Mouse (Mus musculus) neural tube, embryonic 14.5 days (tissue): ENCODE results near the gene Inafm1. TPM values are rescaled to one million over a fixed set of nuclear protein-coding genes. Genes with fewer than 3 reads are reported as not detected.

Source experiments
- ATAC-seq: fragments of 200-750 bp; cut with Nextera tagmentation; 2 replicates; pipeline ENCODE4 v1.8.0; 2017; ENCODE audit warnings: low read depth, mild to moderate bottlenecking, moderate TSS enrichment, moderate library complexity
- H3K27ac ChIP-seq: fragments of 300-500 bp; sonication (generic); 2 replicates; pipeline ENCODE4 v1.5.1; 2014; ENCODE audit warnings: low read depth, mild to moderate bottlenecking, control low read depth, low read length, moderate library complexity, mixed read lengths
- H3K27me3 ChIP-seq: fragments of 300-500 bp; sonication (generic); 2 replicates; pipeline ENCODE4 v1.6.1; 2014; ENCODE audit warnings: low read length; ENCODE audit not compliant: control insufficient read depth, insufficient read depth
- H3K36me3 ChIP-seq: fragments of 300-500 bp; sonication (generic); 2 replicates; pipeline ENCODE4 v1.6.1; 2014; ENCODE audit warnings: low read length, mixed read lengths; ENCODE audit not compliant: control insufficient read depth, insufficient read depth
- H3K4me1 ChIP-seq: fragments of 300-500 bp; sonication (generic); 2 replicates; pipeline ENCODE4 v1.6.1; 2014; ENCODE audit warnings: low read length; ENCODE audit not compliant: control insufficient read depth, insufficient read depth
- H3K4me2 ChIP-seq: fragments of 300-500 bp; sonication (generic); 2 replicates; pipeline ENCODE4 v1.6.1; 2014; ENCODE audit warnings: mild to moderate bottlenecking, low read depth, low read length, control low read depth
- H3K4me3 ChIP-seq: fragments of 300-500 bp; sonication (generic); 2 replicates; pipeline ENCODE4 v1.5.1; 2014; ENCODE audit warnings: low read depth, low read length, control low read depth, mixed read lengths
- H3K9ac ChIP-seq: fragments of 300-500 bp; sonication (generic); replicated peaks from 2 replicates; pipeline ENCODE4 v1.6.1; 2014; ENCODE audit warnings: low read depth, mild to moderate bottlenecking, control low read depth, low read length, mixed read lengths
- H3K9me3 ChIP-seq: fragments of 300-500 bp; sonication (generic); 2 replicates; pipeline ENCODE4 v1.6.1; 2016; ENCODE audit warnings: low read length; ENCODE audit not compliant: control insufficient read depth
- WGBS: fragments of 180-500 bp; shearing (Covaris S2); extraction: QIAGEN DNeasy Blood & Tissue Kit; methylation state at CpG from one replicate; pipeline ENCODE4 v1.1.7; 2014; 5-methylcytosine and 5-hydroxymethylcytosine counted together
- polyA plus RNA-seq: library from polyadenylated mRNA; unstranded; fragments of >200 nt; fragmentation: Nextera tagmentation; extraction: Ambion mirVana; gene quantifications from 2 replicates; pipeline ENCODE4 v1.2.1, GENCODE M21; 2014

The Inafm1 gene
- polyA plus RNA-seq = 45.1 and 58.6 TPM in 2 replicates

DNA sequence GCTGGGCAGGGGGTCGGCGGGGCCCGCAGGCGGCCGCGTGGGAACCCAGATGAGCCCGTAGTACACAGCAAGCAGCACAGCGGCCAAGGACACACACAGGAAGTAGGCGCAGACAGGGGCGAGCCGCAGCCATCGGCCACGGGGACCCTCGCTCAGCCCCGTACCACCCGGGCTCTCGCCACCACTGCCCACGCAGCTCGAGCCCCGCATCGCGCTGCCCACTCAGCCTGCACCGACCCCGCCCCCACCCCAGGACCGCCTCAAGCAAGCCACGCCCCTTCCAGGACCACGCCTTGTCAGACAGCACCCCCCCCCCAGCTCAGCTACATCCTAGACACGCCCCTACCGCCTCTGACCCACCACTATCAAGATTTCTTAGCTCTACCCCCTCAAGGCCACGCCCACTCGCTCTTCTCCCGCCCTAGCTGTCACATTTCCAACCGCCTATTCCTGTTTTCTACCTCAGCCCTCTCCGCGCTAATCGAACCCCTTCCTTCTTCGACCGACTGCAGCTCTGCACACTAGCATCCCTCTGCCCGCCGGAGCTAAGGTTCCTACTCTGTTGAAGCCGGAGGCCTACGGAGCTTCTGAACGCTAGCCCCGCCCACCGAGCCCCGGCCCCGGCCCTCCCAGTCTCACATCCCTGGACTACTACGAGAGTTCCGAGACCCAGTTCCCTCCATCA, at the start of gene Inafm1:
Gene Inafm1, minus strand, starts transcription at position 537 of the 685 bp plus-strand sequence.
- ATAC-seq = peak; percentile 81
- Histone ChIP-seq H3K27me3 (no peaks in the 10 kb centered on the region), H3K9ac (peak within 1 kb of the TSS; percentile 88), H3K4me3 (peak within 1 kb of the TSS; percentile 76), H3K27ac (peak within 1 kb of the TSS; percentile 94), H3K4me1 (peaks cover 20% of the 10 kb centered on the region), H3K4me2 (peak within 1 kb of the TSS; percentile 77), H3K36me3 (peaks cover 23% of the 10 kb centered on the region), H3K9me3 (no peaks in the 10 kb centered on the region)
- WGBS = 2% methylated on average over 35 of the region's 49 CpGs

DNA sequence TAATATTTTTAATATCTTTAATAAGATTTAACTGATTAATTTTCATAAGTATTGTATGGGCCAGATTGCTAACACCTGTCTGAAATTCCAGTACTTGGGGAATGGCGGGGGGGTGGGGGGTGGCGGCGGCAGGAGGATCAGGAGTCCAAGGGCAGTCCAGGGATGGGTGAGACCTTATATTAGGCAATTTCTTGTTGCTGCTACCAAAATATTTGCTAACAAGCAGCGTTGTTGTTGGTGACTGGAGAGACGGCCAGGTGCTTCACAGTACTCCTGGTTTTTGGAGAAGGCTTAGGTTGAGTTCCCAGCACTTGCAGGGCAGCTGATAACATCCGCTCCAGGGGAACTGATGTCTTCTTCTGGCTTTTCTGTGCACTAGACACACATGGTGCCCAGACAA, 47.1 kb upstream of the Inafm1 start:
- WGBS = 94% methylated on average over 6 of the region's 6 CpGs
- Histone ChIP-seq H3K36me3 (no peaks in the 10 kb centered on the region), H3K4me2 (no peak overlapping the region), H3K9ac (no peak overlapping the region), H3K27me3 (no peaks in the 10 kb centered on the region), H3K4me3 (no peak overlapping the region), H3K27ac (no peak overlapping the region), H3K4me1 (no peaks in the 10 kb centered on the region), H3K9me3 (no peaks in the 10 kb centered on the region)
- ATAC-seq = no peak

DNA sequence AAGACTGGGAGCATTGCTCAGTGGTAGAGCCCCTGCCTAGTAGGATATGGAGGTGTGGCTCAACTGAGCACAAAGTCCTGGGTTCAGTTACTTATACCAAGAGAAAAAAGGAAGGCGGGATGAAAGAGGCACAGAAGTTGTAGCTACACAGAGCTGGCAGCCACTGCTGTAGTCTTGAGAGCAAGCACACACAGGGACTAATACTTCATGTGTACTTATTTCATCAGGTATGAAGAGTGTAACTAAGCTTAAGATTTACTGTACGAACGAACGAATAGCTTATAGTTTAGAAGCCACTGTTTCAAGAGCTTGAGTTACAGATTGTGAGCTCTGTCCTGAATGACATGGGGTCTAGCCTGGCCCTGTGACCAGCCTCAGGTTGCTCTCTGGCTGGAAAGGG, 45.8 kb upstream of the Inafm1 start:
- 92% methylated on average over 4 of the region's 4 CpGs for WGBS
- Histone ChIP-seq H3K9me3 (no peaks in the 10 kb centered on the region), H3K27ac (no peak overlapping the region), H3K36me3 (no peaks in the 10 kb centered on the region), H3K4me3 (no peak overlapping the region), H3K27me3 (no peaks in the 10 kb centered on the region), H3K4me2 (no peak overlapping the region), H3K9ac (no peak overlapping the region), H3K4me1 (no peaks in the 10 kb centered on the region; the same call in 1 of the 2 replicates)
- ATAC-seq = no peak

DNA sequence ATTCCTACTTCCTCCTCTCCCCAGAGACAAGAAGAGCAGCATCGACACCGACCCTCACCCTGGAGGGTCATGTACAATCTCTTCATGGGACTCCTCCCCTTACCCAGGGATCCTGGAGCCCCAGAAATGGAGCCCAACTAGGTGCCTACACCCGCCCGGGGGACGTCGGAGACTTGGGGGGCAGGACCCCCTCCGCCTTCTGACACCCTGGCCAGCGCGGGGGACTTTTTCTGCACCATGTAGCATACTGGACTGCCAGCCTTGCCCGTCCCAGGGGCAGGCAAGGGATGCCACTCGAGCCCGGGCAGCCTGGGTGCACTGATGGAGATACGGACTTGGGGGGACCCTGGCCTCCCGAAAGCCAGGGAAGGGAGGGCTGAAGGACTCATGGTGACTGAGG, 43.7 kb upstream of the Inafm1 start:
- Histone ChIP-seq H3K4me3 (no peak overlapping the region), H3K9ac (no peak overlapping the region), H3K4me2 (no peak overlapping the region), H3K4me1 (peaks cover 9% of the 10 kb centered on the region; the same call in 1 of the 2 replicates), H3K36me3 (no peaks in the 10 kb centered on the region), H3K27me3 (no peaks in the 10 kb centered on the region), H3K27ac (no peak overlapping the region), H3K9me3 (no peaks in the 10 kb centered on the region)
- no peak for ATAC-seq
- WGBS = 85% methylated on average over 13 of the region's 14 CpGs

DNA sequence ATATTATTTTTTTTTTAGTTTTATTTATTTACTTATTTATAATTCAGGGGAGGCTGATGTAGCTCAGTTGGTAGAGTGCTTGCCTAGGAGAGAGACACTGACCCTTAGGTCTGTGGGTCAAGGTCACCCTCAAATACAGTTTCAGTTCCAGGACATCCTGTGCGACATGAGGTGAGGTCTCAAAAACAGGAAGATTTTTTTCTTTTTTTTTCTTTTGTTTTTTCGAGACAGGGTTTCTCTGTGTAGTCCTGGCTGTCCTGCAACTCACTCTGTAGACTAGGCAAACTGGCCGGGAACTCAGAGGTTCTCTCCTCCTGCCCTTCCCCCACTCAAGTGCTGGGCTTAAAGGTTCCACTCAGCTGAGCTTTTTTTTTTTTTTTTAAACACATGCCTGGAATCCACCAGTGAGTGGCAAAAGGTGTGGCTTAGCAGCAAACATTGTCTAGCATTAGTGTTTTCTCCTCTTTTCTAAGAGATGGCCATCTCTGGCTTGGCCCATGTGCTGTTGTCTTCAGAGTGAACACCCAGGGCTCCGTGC, 41.9 kb upstream of the Inafm1 start:
- Histone ChIP-seq H3K4me2 (no peak overlapping the region), H3K4me3 (no peak overlapping the region), H3K9ac (no peak overlapping the region), H3K27ac (no peak overlapping the region), H3K27me3 (no peaks in the 10 kb centered on the region), H3K4me1 (peaks cover 21% of the 10 kb centered on the region; the same call in 1 of the 2 replicates), H3K36me3 (no peaks in the 10 kb centered on the region), H3K9me3 (no peaks in the 10 kb centered on the region)
- WGBS = 72% methylated on average over 4 of the region's 4 CpGs
- ATAC-seq = no peak

DNA sequence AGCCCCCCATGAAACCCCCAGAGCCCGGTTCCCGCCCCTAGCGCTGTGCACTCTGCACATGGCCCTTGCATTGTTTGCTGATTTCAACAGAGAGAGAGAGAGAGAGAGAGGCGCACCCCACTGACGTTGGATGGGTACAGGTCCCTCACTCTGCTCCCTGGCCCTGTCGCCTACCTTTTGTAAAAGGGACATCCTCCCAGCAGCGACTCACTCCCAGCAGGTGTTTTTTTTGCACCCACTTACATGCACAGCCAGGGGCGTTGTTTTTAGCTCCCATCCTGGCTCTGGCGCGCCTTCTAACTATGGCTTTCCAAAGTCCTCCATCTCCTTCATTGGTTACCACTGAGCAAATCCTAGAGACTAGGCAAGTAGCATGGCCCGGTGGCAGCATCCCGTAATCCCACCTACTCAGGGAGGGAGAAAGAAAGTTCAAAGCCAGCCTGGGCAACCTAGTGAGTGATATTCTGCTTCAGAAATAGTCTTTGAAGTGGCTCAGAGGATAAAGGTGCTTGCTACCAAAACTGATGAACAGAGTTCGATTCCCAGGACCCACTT, 40.9 kb upstream of the Inafm1 start:
- WGBS = 10% methylated on average over 12 of the region's 13 CpGs
- peaks cover 21% of the 10 kb centered on the region; the same call in 1 of the 2 replicates for H3K4me1 ChIP-seq
- ATAC-seq = no peak
- H3K36me3 ChIP-seq = no peaks in the 10 kb centered on the region
- H3K4me2 ChIP-seq = peak overlapping the region; percentile 98
- peak overlapping the region; percentile 96 for H3K27ac ChIP-seq
- H3K4me3 ChIP-seq = peak overlapping the region; percentile 56
- no peaks in the 10 kb centered on the region for H3K9me3 ChIP-seq
- peaks cover 2% of the 10 kb centered on the region; the same call in 1 of the 2 replicates for H3K27me3 ChIP-seq
- H3K9ac ChIP-seq = peak overlapping the region; percentile 89

DNA sequence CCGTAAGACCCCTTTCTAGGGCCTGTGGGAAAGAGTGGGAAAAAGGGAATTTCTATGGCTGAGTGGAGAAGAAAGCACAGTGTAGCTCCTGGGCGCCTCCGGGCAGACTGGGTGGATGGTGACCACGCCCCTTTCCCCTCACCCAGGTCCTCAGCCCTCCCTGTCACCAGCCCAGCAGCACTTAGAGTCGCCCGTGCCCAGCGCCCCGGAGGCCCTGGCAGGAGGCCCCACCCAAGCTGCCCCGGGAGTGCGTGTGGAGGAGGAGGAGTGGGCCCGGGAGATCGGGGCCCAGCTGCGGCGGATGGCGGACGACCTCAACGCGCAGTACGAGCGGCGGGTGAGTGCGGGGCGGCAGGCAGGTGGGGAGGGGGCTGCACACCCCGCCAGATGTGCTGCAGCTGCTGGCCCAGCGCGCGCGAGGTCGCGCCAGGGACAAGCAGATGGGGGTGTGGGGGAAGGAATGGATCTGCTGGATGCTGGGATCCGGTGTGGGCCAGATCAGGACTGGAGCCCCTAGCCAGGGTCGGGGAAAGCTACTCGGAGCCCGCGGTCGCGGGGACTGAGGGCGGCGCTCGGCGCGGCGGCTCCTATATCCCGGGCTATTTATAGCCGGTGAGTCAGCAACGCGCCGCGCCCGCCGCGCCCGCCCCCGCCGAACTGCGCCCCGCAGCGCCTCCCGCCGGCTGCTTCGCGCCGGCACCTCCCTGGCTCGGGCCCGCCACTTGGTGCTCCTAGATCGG, 40.2 kb upstream of the Inafm1 start:
- no peaks in the 10 kb centered on the region for H3K9me3 ChIP-seq
- ATAC-seq = peak; percentile 70
- H3K36me3 ChIP-seq = no peaks in the 10 kb centered on the region
- H3K4me2 ChIP-seq = peak overlapping the region; percentile 98
- H3K27me3 ChIP-seq = peaks cover 2% of the 10 kb centered on the region; the same call in 1 of the 2 replicates
- peaks cover 21% of the 10 kb centered on the region; the same call in 1 of the 2 replicates for H3K4me1 ChIP-seq
- H3K4me3 ChIP-seq = peak overlapping the region; percentile 56
- H3K9ac ChIP-seq = peak overlapping the region; percentile 89
- H3K27ac ChIP-seq = peak overlapping the region; percentile 96
- WGBS = under 1% methylated on average over 62 of the region's 66 CpGs

DNA sequence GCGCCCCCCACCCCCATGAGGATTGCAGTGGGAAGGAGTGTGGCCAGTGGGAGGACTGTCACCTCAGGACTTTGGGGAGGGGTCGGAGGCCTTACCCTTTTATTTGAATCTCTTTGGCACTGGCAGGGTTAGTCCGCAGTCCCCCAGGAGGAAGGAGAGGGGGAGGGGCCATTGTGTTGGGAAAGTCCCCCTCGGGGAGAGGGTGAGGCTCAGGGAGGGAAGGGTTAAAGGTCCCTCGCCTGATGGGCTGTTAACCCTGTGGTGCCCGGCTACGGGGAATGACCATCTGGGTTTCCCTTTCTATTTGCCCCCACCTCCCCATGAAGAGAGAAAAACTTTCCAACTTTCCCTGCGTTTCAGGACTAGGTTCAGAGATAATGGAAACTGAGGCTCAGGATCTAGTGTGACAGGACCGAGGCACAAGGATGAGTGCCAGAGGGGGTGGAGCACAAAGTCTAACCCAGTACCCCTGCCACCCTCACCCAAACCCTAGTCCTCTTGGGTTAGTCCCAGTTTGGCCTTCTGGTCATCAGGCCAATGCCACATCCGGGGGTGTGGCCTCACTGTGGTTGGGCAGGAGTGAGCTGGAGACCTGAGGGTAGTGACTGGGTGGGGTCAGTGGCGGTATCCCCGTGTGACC, 39.4 kb upstream of the Inafm1 start:
- no peak for ATAC-seq
- H3K4me1 ChIP-seq = peaks cover 21% of the 10 kb centered on the region; the same call in 1 of the 2 replicates
- under 1% methylated on average over 11 of the region's 12 CpGs for WGBS

More for the DNA sequence above, 39.4 kb upstream of the Inafm1 start:
- Histone ChIP-seq H3K4me3 (peak overlapping the region; percentile 65), H3K9ac (peak overlapping the region; percentile 89), H3K27me3 (peaks cover 2% of the 10 kb centered on the region; the same call in 1 of the 2 replicates), H3K4me2 (peak overlapping the region; percentile 98), H3K36me3 (no peaks in the 10 kb centered on the region), H3K27ac (peak overlapping the region; percentile 96), H3K9me3 (no peaks in the 10 kb centered on the region)
